ENCODE assay signal across 10 mouse cellular contexts in genomic region chr3:28638957-28639356, GRCm38 (mm10). TPM values are rescaled to one million over a fixed set of nuclear protein-coding genes. Genes with fewer than 3 reads are reported as not detected.
DNase-seq lines count a peak whose midpoint lies in the region; ATAC-seq and TF ChIP-seq lines count a peak whose summit lies in the region.
"Had no signal": no experiment of that assay in that cellular context is flagged by ENCODE, and none has a peak within 500 bp of the region (broad histone marks: within the 10 kb centered on the region; RNA-seq: fewer than 3 reads in every experiment).

No protein-coding gene starts in this region.

- 69% methylated on average over 2 of the region's 2 CpGs for WGBS in hindbrain, postnatal 0 days
- WGBS in hindbrain, embryonic 10.5 days = 92% methylated on average over 2 of the region's 2 CpGs
- WGBS in forebrain, embryonic 16.5 days = 55% methylated on average over 2 of the region's 2 CpGs

- no peak; the same call in 1 of the 2 replicates for ATAC-seq in hindbrain, postnatal 0 days
- ATAC-seq in forebrain, embryonic 16.5 days = peak; percentile 85

- H3K4me2 ChIP-seq in hindbrain, postnatal 0 days (ENCODE audit: low read depth, low read length) = no peak overlapping the region
- no peak overlapping the region for H3K4me2 ChIP-seq in forebrain, embryonic 16.5 days (ENCODE audit: low read length)
- H3K4me2 ChIP-seq: embryonic facial prominence, embryonic 12.5 days; limb, embryonic 15.5 days; neural tube, embryonic 12.5 days had no signal

- intact Hi-C loops in left cerebral cortex, postnatal 10 days (cut with DNase I) = no loop called here

- H3K9ac ChIP-seq in hindbrain, postnatal 0 days (replicated peaks; ENCODE audit: low read length) = no peak overlapping the region
- no peak overlapping the region for H3K9ac ChIP-seq in forebrain, embryonic 16.5 days (replicated peaks; ENCODE audit: low read depth, low read length)
- H3K9ac ChIP-seq: embryonic facial prominence, embryonic 12.5 days; limb, embryonic 15.5 days; neural tube, embryonic 12.5 days had no signal

- H3K4me3 ChIP-seq in hindbrain, postnatal 0 days (ENCODE audit: low read length) = no peak overlapping the region
- no peak overlapping the region for H3K4me3 ChIP-seq in hindbrain, embryonic 10.5 days
- no peak overlapping the region for H3K4me3 ChIP-seq in forebrain, embryonic 16.5 days (replicated peaks; ENCODE audit: low read length)
- H3K4me3 ChIP-seq: embryonic facial prominence, embryonic 12.5 days; limb, embryonic 15.5 days; neural tube, embryonic 12.5 days had no signal

- peaks cover 16% of the 10 kb centered on the region for H3K36me3 ChIP-seq in hindbrain, postnatal 0 days (ENCODE audit: insufficient read depth, low read length)
- H3K36me3 ChIP-seq in hindbrain, embryonic 10.5 days = no peaks in the 10 kb centered on the region
- H3K36me3 ChIP-seq in forebrain, embryonic 16.5 days (ENCODE audit: control insufficient read depth, insufficient read depth) = peaks cover 7% of the 10 kb centered on the region
- H3K36me3 ChIP-seq: embryonic facial prominence, embryonic 12.5 days; limb, embryonic 15.5 days; neural tube, embryonic 12.5 days had no signal

- 0 out of 2 replicates have a peak, but pooled peaks cover 3% of the 10 kb centered on the region for H3K4me1 ChIP-seq in hindbrain, postnatal 0 days (ENCODE audit: insufficient read depth, low read length)
- no peaks in the 10 kb centered on the region for H3K4me1 ChIP-seq in hindbrain, embryonic 10.5 days (replicated peaks)
- H3K4me1 ChIP-seq in forebrain, embryonic 16.5 days (replicated peaks; ENCODE audit: control insufficient read depth, insufficient read depth, low read length) = peaks cover 6% of the 10 kb centered on the region; the same call in 1 of the 2 replicates
- H3K4me1 ChIP-seq: embryonic facial prominence, embryonic 12.5 days; limb, embryonic 15.5 days; neural tube, embryonic 12.5 days had no signal

- H3K27ac ChIP-seq in hindbrain, postnatal 0 days = peak overlapping the region; percentile 60; the same call in 1 of the 2 replicates
- H3K27ac ChIP-seq in hindbrain, embryonic 10.5 days = no peak overlapping the region
- H3K27ac ChIP-seq in forebrain, embryonic 16.5 days (ENCODE audit: low read length) = peak overlapping the region; percentile 50
- H3K27ac ChIP-seq: embryonic facial prominence, embryonic 12.5 days; limb, embryonic 15.5 days; neural tube, embryonic 12.5 days had no signal

- H3K9me3 ChIP-seq in hindbrain, postnatal 0 days (ENCODE audit: low read length) = no peaks in the 10 kb centered on the region
- no peaks in the 10 kb centered on the region for H3K9me3 ChIP-seq in hindbrain, embryonic 10.5 days
- H3K9me3 ChIP-seq in forebrain, embryonic 16.5 days (ENCODE audit: control insufficient read depth, low read length) = no peaks in the 10 kb centered on the region
- H3K9me3 ChIP-seq: embryonic facial prominence, embryonic 12.5 days; limb, embryonic 15.5 days; neural tube, embryonic 12.5 days had no signal

- TF ChIP-seq CTCF in hindbrain, postnatal 0 days (IDR thresholded peaks at IDR 0.05; ENCODE audit: low read depth) = no peak

- H3K27me3 ChIP-seq in hindbrain, postnatal 0 days (ENCODE audit: insufficient read depth, low read length) = no peaks in the 10 kb centered on the region
- no peaks in the 10 kb centered on the region for H3K27me3 ChIP-seq in hindbrain, embryonic 10.5 days (ENCODE audit: insufficient read depth, poor library complexity, severe bottlenecking)
- H3K27me3 ChIP-seq in forebrain, embryonic 16.5 days (replicated peaks; ENCODE audit: control insufficient read depth, insufficient read depth, low read length) = no peaks in the 10 kb centered on the region
- H3K27me3 ChIP-seq: embryonic facial prominence, embryonic 12.5 days; limb, embryonic 15.5 days; neural tube, embryonic 12.5 days had no signal

- DNase-seq in hindbrain, postnatal 0 days (ENCODE audit: low spot score) = peak; percentile 81
- DNase-seq in hindbrain, embryonic 10.5 days (ENCODE audit: low spot score) = no peak
- DNase-seq in brain, adult 2 months (ENCODE audit: low read depth, low spot score) = peak; percentile 96
- DNase-seq in left cerebral cortex, postnatal 10 days (ENCODE audit: extremely low spot score in 1 of 2, low spot score in 2 of 2) = peak; percentile 28 to 62
- DNase-seq in spleen, adult 12 weeks (ENCODE audit: low spot score) = no peak
- DNase-seq in retina, postnatal 1 day = no peak

RNA-seq across cellular contexts. Expression of gene Slc2a2, which starts 58.7 kb away (rescaled TPM):
- not detected in 2 replicates for total RNA-seq in hindbrain, postnatal 0 days (2014; rRNA removed)
- polyA plus RNA-seq in hindbrain, postnatal 0 days (2015; fragmentation: Nextera tagmentation; extraction: Ambion mirVana) = 0.09 TPM in 1 of 2 replicates, not detected in the other
- polyA plus RNA-seq in hindbrain, embryonic 10.5 days (2016; fragmentation: Nextera tagmentation; extraction: Ambion mirVana) = not detected in 2 replicates
- not detected in 2 replicates for polyA plus RNA-seq in forebrain, embryonic 16.5 days (2015; fragmentation: Nextera tagmentation; extraction: Ambion mirVana)
- not detected for total RNA-seq in left cerebral cortex, postnatal 10 days (2021)

Comparison
In these comparisons a context has a peak if more than half of its experiments do, and no peak if none do; other contexts are left out.
1. DNase-seq: peak in hindbrain, postnatal 0 days (single experiment), brain, adult 2 months (single experiment) and left cerebral cortex, postnatal 10 days (2 of 2); none in hindbrain, embryonic 10.5 days (single experiment), spleen, adult 12 weeks (single experiment) and retina, postnatal 1 day (single experiment).